Mouse (Mus musculus) MEL (cell line): Measurements from ENCODE around the gene S100a1. TPM values are rescaled to one million over a fixed set of nuclear protein-coding genes. Genes with fewer than 3 reads are reported as not detected.

ENCODE experiments used
- DNase-seq: peaks from one replicate; pipeline ENCODE4 v3.0.0; 2011; ENCODE audit warnings: low read depth, low spot score
- H3K27ac ChIP-seq: 2 replicates; pipeline ENCODE4 v1.5.1; 2012; ENCODE audit warnings: low read depth, mild to moderate bottlenecking, control low read depth, low read length, moderate library complexity; ENCODE audit not compliant: control insufficient read depth
- H3K27me3 ChIP-seq, 2 experiments: fragments of 150-350 bp in 1 of 2; sonication (generic) in 1 of 2; 2 replicates each; pipeline ENCODE4 v1.6.1; 2012; ENCODE audit warnings: low read length in 2 of 2, mild to moderate bottlenecking in 2 of 2, improper control_type of control experiment in 1 of 2, moderate library complexity in 1 of 2; ENCODE audit not compliant: insufficient read depth in 2 of 2, control insufficient read depth in 1 of 2
- H3K36me3 ChIP-seq, 2 experiments: 2 replicates each; pipeline ENCODE4 v1.6.1; 2012 to 2014; ENCODE audit warnings: low read length in 2 of 2, improper control_type of control experiment in 1 of 2, inconsistent platforms in 1 of 2, mild to moderate bottlenecking in 1 of 2; ENCODE audit not compliant: insufficient read depth in 2 of 2, control insufficient read depth in 1 of 2
- H3K4me1 ChIP-seq, 2 experiments: fragments of 150-350 bp in 1 of 2; sonication (generic) in 1 of 2; 2 replicates each; pipeline ENCODE4 v1.6.1; 2012; ENCODE audit warnings: low read length in 2 of 2, improper control_type of control experiment in 1 of 2, mild to moderate bottlenecking in 1 of 2; ENCODE audit not compliant: insufficient read depth in 2 of 2, control insufficient read depth in 1 of 2
- H3K4me3 ChIP-seq, 2 experiments: fragments of 150-350 bp in 1 of 2; sonication (generic) in 1 of 2; 2 replicates each; pipeline ENCODE4 v1.5.1; 2012; ENCODE audit warnings: low read depth in 2 of 2, low read length in 2 of 2, mild to moderate bottlenecking in 2 of 2, moderate library complexity in 2 of 2, control low read depth in 1 of 2, improper control_type of control experiment in 1 of 2; ENCODE audit not compliant: control insufficient read depth in 1 of 2, insufficient read depth in 1 of 2
- H3K79me2 ChIP-seq: 2 replicates; pipeline ENCODE4 v1.6.1; 2012; ENCODE audit warnings: mild to moderate bottlenecking, low read length, moderate library complexity; ENCODE audit not compliant: control insufficient read depth, poor library complexity, insufficient read depth
- H3K9ac ChIP-seq: 2 replicates; pipeline ENCODE4 v1.6.1; 2012; ENCODE audit warnings: low read depth, mild to moderate bottlenecking, control low read depth, low read length, moderate library complexity; ENCODE audit not compliant: control insufficient read depth, poor library complexity, severe bottlenecking
- H3K9me3 ChIP-seq: fragments of 150-350 bp; sonication (generic); replicated peaks from 2 replicates; pipeline ENCODE4 v1.6.1; 2012; ENCODE audit warnings: mild to moderate bottlenecking, low read length, improper control_type of control experiment, moderate library complexity; ENCODE audit not compliant: insufficient read depth
- CHD1 ChIP-seq: IDR thresholded peaks from 2 replicates; pipeline ENCODE4 v1.6.1; 2012; ENCODE audit warnings: low read depth, mild to moderate bottlenecking, inconsistent platforms, low read length, improper control_type of control experiment
- CHD2 ChIP-seq: IDR thresholded peaks from 2 replicates; pipeline ENCODE4 v1.6.1; 2011; ENCODE audit warnings: low read length, improper control_type of control experiment
- ELF1 ChIP-seq: IDR thresholded peaks from 2 replicates; pipeline ENCODE4 v1.6.1; 2014; ENCODE audit warnings: low read depth, mild to moderate bottlenecking, inconsistent platforms, low read length, improper control_type of control experiment, moderate library complexity
- EP300 ChIP-seq, 2 experiments: IDR thresholded peaks; 2 replicates each; pipeline ENCODE4 v1.6.1; 2011; ENCODE audit warnings: improper control_type of control experiment in 2 of 2, low read length in 2 of 2, low read depth in 1 of 2, mild to moderate bottlenecking in 1 of 2
- ETS1 ChIP-seq: IDR thresholded peaks from 2 replicates; pipeline ENCODE4 v1.6.1; 2012; ENCODE audit warnings: low read depth, mild to moderate bottlenecking, inconsistent platforms, low read length, improper control_type of control experiment, moderate library complexity
- GATA1 ChIP-seq: IDR thresholded peaks from 2 replicates; pipeline ENCODE4 v1.6.1; 2011; ENCODE audit warnings: low read depth, low read length, improper control_type of control experiment
- JUND ChIP-seq: IDR thresholded peaks from 2 replicates; pipeline ENCODE4 v1.6.1; 2011; ENCODE audit warnings: low read depth, mild to moderate bottlenecking, improper control_type of control experiment, low read length
- MAFK ChIP-seq: IDR thresholded peaks from 2 replicates; pipeline ENCODE4 v1.6.1; 2011; ENCODE audit warnings: low read depth, mild to moderate bottlenecking, low read length, improper control_type of control experiment, borderline replicate concordance
- MAX ChIP-seq: IDR thresholded peaks from 2 replicates; pipeline ENCODE4 v1.6.1; 2011; ENCODE audit warnings: low read length, improper control_type of control experiment
- MAZ ChIP-seq: IDR thresholded peaks from 2 replicates; pipeline ENCODE4 v1.6.1; 2012; ENCODE audit warnings: low read depth, mild to moderate bottlenecking, inconsistent platforms, low read length, improper control_type of control experiment
- MYB ChIP-seq: IDR thresholded peaks from 2 replicates; pipeline ENCODE4 v1.6.1; 2011; ENCODE audit warnings: mild to moderate bottlenecking, low read depth, low read length, improper control_type of control experiment
- MYC ChIP-seq: IDR thresholded peaks from 2 replicates; pipeline ENCODE4 v1.6.1; 2011; ENCODE audit warnings: low read depth, mild to moderate bottlenecking, low read length, improper control_type of control experiment, moderate library complexity
- NELFE ChIP-seq: IDR thresholded peaks from 2 replicates; pipeline ENCODE4 v1.6.1; 2011; ENCODE audit warnings: low read depth, low read length, improper control_type of control experiment
- POLR2AphosphoS2 ChIP-seq: IDR thresholded peaks from 2 replicates; pipeline ENCODE4 v1.6.1; 2011; ENCODE audit warnings: low read length, improper control_type of control experiment
- POLR2AphosphoS5 ChIP-seq: IDR thresholded peaks from 2 replicates; pipeline ENCODE4 v1.6.1; 2012; ENCODE audit warnings: low read depth, borderline replicate concordance, mild to moderate bottlenecking, inconsistent platforms, low read length, moderate library complexity, mixed read lengths
- RCOR1 ChIP-seq: IDR thresholded peaks from 2 replicates; pipeline ENCODE4 v1.6.1; 2012; ENCODE audit warnings: low read depth, mild to moderate bottlenecking, inconsistent platforms, low read length, improper control_type of control experiment
- SIN3A ChIP-seq: IDR thresholded peaks from 2 replicates; pipeline ENCODE4 v1.6.1; 2012; ENCODE audit warnings: low read length, improper control_type of control experiment, inconsistent platforms
- SMC3 ChIP-seq: IDR thresholded peaks from 2 replicates; pipeline ENCODE4 v1.6.1; 2011; ENCODE audit warnings: low read depth, low read length, improper control_type of control experiment
- USF1 ChIP-seq: IDR thresholded peaks from 2 replicates; pipeline ENCODE4 v1.6.1; 2014; ENCODE audit warnings: low read depth, mild to moderate bottlenecking, inconsistent platforms, low read length, improper control_type of control experiment, moderate library complexity
- ZKSCAN1 ChIP-seq: IDR thresholded peaks from 2 replicates; pipeline ENCODE4 v1.6.1; 2012; ENCODE audit warnings: low read depth, mild to moderate bottlenecking, inconsistent platforms, low read length, improper control_type of control experiment, moderate library complexity
- ZMIZ1 ChIP-seq: IDR thresholded peaks from 2 replicates; pipeline ENCODE4 v1.6.1; 2012; ENCODE audit warnings: low read depth, mild to moderate bottlenecking, inconsistent platforms, low read length, improper control_type of control experiment, moderate library complexity
- polyA plus RNA-seq, 2 experiments: library from polyadenylated mRNA; stranded (reverse) in 1 of 2; unstranded in 1 of 2; fragments of >175 nt in 1 of 2; fragments of >200 nt in 1 of 2; gene quantifications; 2 replicates each; pipeline versions ENCODE4 v1.2.1 to v1.2.4; 2012; ENCODE audit warnings: low replicate concordance in 2 of 2, low read depth in 1 of 2; ENCODE audit not compliant: insufficient read length in 2 of 2, insufficient read depth in 1 of 2, missing spikeins in 1 of 2
- total RNA-seq: library from RNA; depleted of rRNA; stranded (reverse); fragments of 300-350 nt; gene quantifications from 2 replicates; pipeline ENCODE4 v1.2.3, GENCODE M21; 2012

The S100a1 gene
- total and polyA plus RNA-seq, 3 experiments = 14.4 to 22.2 TPM; not detected in 1

GRCm38 (mm10) chr3:90506362-90506761 lies 7.8 kb downstream of the S100a1 start:
- DNase-seq = no peak
- TF ChIP-seq ZKSCAN1 (no peak), ZMIZ1 (no peak), EP300 (IDR thresholded peaks at IDR 0.05; ENCODE audit: low read depth in 1 of 2, low read length in 2 of 2) (no peak), POLR2AphosphoS2 (peak; percentile 38; the same call in 1 of the 2 replicates), NELFE (no peak), SIN3A (no peak), CHD2 (no peak), CHD1 (no peak)
- TF ChIP-seq, all 39 proteins: peak for 1
- Histone ChIP-seq H3K79me2 (peaks cover 27% of the 10 kb centered on the region), H3K27ac (no peak overlapping the region), H3K4me1 (peaks cover 2 to 18% of the 10 kb centered on the region in 2 experiments; a peak in 3 of 4 replicates), H3K4me3 (no peak overlapping the region), H3K36me3 (peaks cover 39 to 58% of the 10 kb centered on the region in 2 experiments), H3K9ac (no peak overlapping the region), H3K9me3 (no peaks in the 10 kb centered on the region), H3K27me3 (no peaks in the 10 kb centered on the region)

- Histone ChIP-seq H3K4me3 (no peak overlapping the region), H3K27ac (no peak overlapping the region), H3K36me3 (peaks cover 39 to 70% of the 10 kb centered on the region in 2 experiments), H3K4me1 (peaks cover 2 to 14% of the 10 kb centered on the region in 2 experiments; a peak in 2 of 4 replicates), H3K27me3 (no peaks in the 10 kb centered on the region), H3K9ac (no peak overlapping the region), H3K9me3 (no peaks in the 10 kb centered on the region), H3K79me2 (peaks cover 27% of the 10 kb centered on the region)
- no peak for DNase-seq
- no peak for TF ChIP-seq MAX
- TF ChIP-seq ELF1 = no peak
- no peak for TF ChIP-seq SMC3
- no peak for TF ChIP-seq MAFK
- TF ChIP-seq GATA1 = no peak
- no peak for TF ChIP-seq POLR2AphosphoS5
- no peak for TF ChIP-seq MYB
- no peak for TF ChIP-seq NELFE
- TF ChIP-seq CHD2 = no peak
- TF ChIP-seq ETS1 = no peak
- no peak for TF ChIP-seq MYC
- no peak for TF ChIP-seq JUND
- no peak for TF ChIP-seq USF1
- no peak for TF ChIP-seq MAZ
- no peak for TF ChIP-seq SIN3A
- TF ChIP-seq RCOR1 = no peak
These were observed 9.0 kb downstream of the S100a1 start for GRCm38 (mm10) chr3:90505216-90505615.
